9 mouse cellular contexts compared by ENCODE assay signal in genomic region chr7:66342323-66342722, GRCm38 (mm10). TPM values are rescaled to one million over a fixed set of nuclear protein-coding genes. Genes with fewer than 3 reads are reported as not detected.
DNase-seq lines count a peak whose midpoint lies in the region; ATAC-seq and TF ChIP-seq lines count a peak whose summit lies in the region.
"Had no signal": no experiment of that assay in that cellular context is flagged by ENCODE, and none has a peak within 500 bp of the region (broad histone marks: within the 10 kb centered on the region; RNA-seq: fewer than 3 reads in every experiment).

No protein-coding gene starts in this region.

- no peak overlapping the region for H3K27ac ChIP-seq in forebrain, embryonic 11.5 days (ENCODE audit: low read depth, low read length)
- no peak overlapping the region for H3K27ac ChIP-seq in forebrain, embryonic 16.5 days (ENCODE audit: low read length)
- no peak overlapping the region for H3K27ac ChIP-seq in liver, postnatal 0 days (ENCODE audit: low read depth)
- peak overlapping the region; percentile 57 for H3K27ac ChIP-seq in small intestine, adult 2 months (ENCODE audit: insufficient read depth, low read depth, low read length)

- H3K36me3 ChIP-seq in forebrain, embryonic 11.5 days (ENCODE audit: control insufficient read depth, insufficient read depth, low read length) = no peaks in the 10 kb centered on the region
- H3K36me3 ChIP-seq in forebrain, embryonic 16.5 days (ENCODE audit: control insufficient read depth, insufficient read depth) = no peaks in the 10 kb centered on the region
- no peaks in the 10 kb centered on the region for H3K36me3 ChIP-seq in liver, postnatal 0 days (replicated peaks; ENCODE audit: insufficient read depth, low read length)
- peaks cover 6% of the 10 kb centered on the region; the same call in 1 of the 2 replicates for H3K36me3 ChIP-seq in small intestine, adult 2 months (ENCODE audit: control insufficient read depth, insufficient read depth, low read length)

- H3K9ac ChIP-seq in forebrain, embryonic 11.5 days (ENCODE audit: low read length) = no peak overlapping the region
- no peak overlapping the region for H3K9ac ChIP-seq in forebrain, embryonic 16.5 days (replicated peaks; ENCODE audit: low read depth, low read length)
- no peak overlapping the region for H3K9ac ChIP-seq in liver, postnatal 0 days (replicated peaks)

- no peaks in the 10 kb centered on the region for H3K27me3 ChIP-seq in forebrain, embryonic 11.5 days (ENCODE audit: control insufficient read depth, insufficient read depth, low read length)
- H3K27me3 ChIP-seq in forebrain, embryonic 16.5 days (replicated peaks; ENCODE audit: control insufficient read depth, insufficient read depth, low read length) = no peaks in the 10 kb centered on the region
- H3K27me3 ChIP-seq in liver, postnatal 0 days (ENCODE audit: insufficient read depth, low read length) = no peaks in the 10 kb centered on the region
- no peaks in the 10 kb centered on the region for H3K27me3 ChIP-seq in small intestine, adult 2 months (ENCODE audit: control insufficient read depth, insufficient read depth, low read length)

- peak; percentile 75 for DNase-seq in forebrain, embryonic 11.5 days (ENCODE audit: low spot score)
- DNase-seq in right cerebral cortex, adult 2 months (ENCODE audit: low spot score in 2 of 2) = peak; percentile 32 to 46
- no peak for DNase-seq in right cerebral cortex, postnatal 36 days (ENCODE audit: low spot score in 2 of 2)
- DNase-seq in induced T-regulatory cell, adult 2 months (ENCODE audit: low read depth) = peak; percentile 60
- DNase-seq in liver, postnatal 0 days = peak; percentile 79

- TF ChIP-seq CTCF in liver, postnatal 0 days (IDR thresholded peaks at IDR 0.05; ENCODE audit: low read depth) = peak; percentile 88
- no peak for TF ChIP-seq CTCF in small intestine, adult 2 months (IDR thresholded peaks at IDR 0.05; ENCODE audit: extremely low read depth, insufficient read length, insufficient replicate concordance, low read depth, low read length)

- 34% methylated on average over 4 of the region's 4 CpGs for WGBS in forebrain, embryonic 11.5 days
- WGBS in forebrain, embryonic 16.5 days = 36% methylated on average over 4 of the region's 4 CpGs
- 34% methylated on average over 4 of the region's 4 CpGs for WGBS in liver, postnatal 0 days (ENCODE audit: insufficient replicate concordance)
- WGBS in small intestine, adult 2 months = 34% methylated on average over 4 of the region's 4 CpGs

- H3K4me1 ChIP-seq in forebrain, embryonic 11.5 days (replicated peaks; ENCODE audit: control insufficient read depth, insufficient read depth, low read length) = no peaks in the 10 kb centered on the region; the same call in 1 of the 2 replicates
- no peaks in the 10 kb centered on the region for H3K4me1 ChIP-seq in forebrain, embryonic 16.5 days (replicated peaks; ENCODE audit: control insufficient read depth, insufficient read depth, low read length)
- H3K4me1 ChIP-seq in liver, postnatal 0 days (ENCODE audit: insufficient read depth) = peaks cover 6% of the 10 kb centered on the region; the same call in 1 of the 2 replicates
- peaks cover 4% of the 10 kb centered on the region; the same call in 1 of the 2 replicates for H3K4me1 ChIP-seq in small intestine, adult 2 months (ENCODE audit: control insufficient read depth, insufficient read depth, insufficient read length, low read length)

- H3K4me2 ChIP-seq in forebrain, embryonic 11.5 days (ENCODE audit: low read depth, low read length, severe bottlenecking) = no peak overlapping the region
- H3K4me2 ChIP-seq in forebrain, embryonic 16.5 days (ENCODE audit: low read length) = no peak overlapping the region
- H3K4me2 ChIP-seq in liver, postnatal 0 days (ENCODE audit: low read depth, low read length) = no peak overlapping the region

- H3K9me3 ChIP-seq in forebrain, embryonic 11.5 days (ENCODE audit: control insufficient read depth, low read length) = no peaks in the 10 kb centered on the region
- no peaks in the 10 kb centered on the region for H3K9me3 ChIP-seq in forebrain, embryonic 16.5 days (ENCODE audit: control insufficient read depth, low read length)
- H3K9me3 ChIP-seq in liver, postnatal 0 days (ENCODE audit: low read length) = no peaks in the 10 kb centered on the region

- TF ChIP-seq POLR2A in small intestine, adult 2 months (IDR thresholded peaks at IDR 0.05; ENCODE audit: low read depth, low read length) = no peak

- no peak for ATAC-seq in forebrain, embryonic 11.5 days (replicated peaks; ENCODE audit: low FRiP score)
- ATAC-seq in forebrain, embryonic 16.5 days = no peak
- ATAC-seq in common myeloid progenitor, adult 5-6 weeks (replicated peaks; ENCODE audit: low read depth, poor library complexity, severe bottlenecking) = peak; percentile 62; the same call in 1 of the 2 replicates
- ATAC-seq in liver, postnatal 0 days = peak; percentile 59

- TF ChIP-seq EP300 in liver, postnatal 0 days (IDR thresholded peaks at IDR 0.05; ENCODE audit: low read depth) = no peak

- H3K4me3 ChIP-seq in forebrain, embryonic 11.5 days (ENCODE audit: low read depth, low read length) = no peak overlapping the region
- H3K4me3 ChIP-seq in forebrain, embryonic 16.5 days (replicated peaks; ENCODE audit: low read length) = no peak overlapping the region
- H3K4me3 ChIP-seq in liver, postnatal 0 days (ENCODE audit: low read depth, low read length) = no peak overlapping the region
- no peak overlapping the region for H3K4me3 ChIP-seq in small intestine, adult 2 months (ENCODE audit: low read depth, low read length)

RNA-seq across cellular contexts. Expression of gene Gm10974, which starts 23.4 kb away (rescaled TPM):
- polyA plus RNA-seq in forebrain, embryonic 11.5 days (2014; fragmentation: Nextera tagmentation; extraction: Ambion mirVana) = not detected in 2 replicates
- not detected in 2 replicates for polyA plus RNA-seq in forebrain, embryonic 16.5 days (2015; fragmentation: Nextera tagmentation; extraction: Ambion mirVana)
- total RNA-seq in common myeloid progenitor, adult 5-6 weeks (2017) = not detected in 2 replicates
- not detected in 2 replicates for polyA plus RNA-seq in liver, postnatal 0 days (2015; fragmentation: Nextera tagmentation; extraction: Ambion mirVana)
- polyA plus RNA-seq in small intestine, adult 2 months (2012; rRNA removed) = not detected in 2 replicates
- polyA plus RNA-seq: heart, embryonic 16.5 days had no signal

RNA-seq across cellular contexts. Expression of gene Lrrk1, which starts 45.8 kb away (rescaled TPM):
- 3.3 and 5.2 TPM in 2 replicates for polyA plus RNA-seq in forebrain, embryonic 11.5 days (2014; fragmentation: Nextera tagmentation; extraction: Ambion mirVana)
- polyA plus RNA-seq in forebrain, embryonic 16.5 days (2015; fragmentation: Nextera tagmentation; extraction: Ambion mirVana) = 2.7 and 3.2 TPM in 2 replicates
- total RNA-seq in common myeloid progenitor, adult 5-6 weeks (2017) = 16.6 and 16.8 TPM in 2 replicates
- 2.6 and 3.0 TPM in 2 replicates for polyA plus RNA-seq in liver, postnatal 0 days (2015; fragmentation: Nextera tagmentation; extraction: Ambion mirVana)
- 18.9 and 23.1 TPM in 2 replicates for polyA plus RNA-seq in small intestine, adult 2 months (2012; rRNA removed)

Comparison
In these comparisons a context has a peak if more than half of its experiments do, and no peak if none do; other contexts are left out.
1. DNase-seq: peak in forebrain, embryonic 11.5 days (single experiment), right cerebral cortex, adult 2 months (2 of 2), induced T-regulatory cell, adult 2 months (single experiment) and liver, postnatal 0 days (single experiment); none in right cerebral cortex, postnatal 36 days (0 of 2).
2. ATAC-seq: peak in common myeloid progenitor, adult 5-6 weeks (single experiment) and liver, postnatal 0 days (single experiment); none in forebrain, embryonic 11.5 days (single experiment) and forebrain, embryonic 16.5 days (single experiment).